Mouse (Mus musculus) gastrocnemius, adult 2 months (tissue): ENCODE measurements around the gene Dis3l. TPM values are rescaled to one million over a fixed set of nuclear protein-coding genes. Genes with fewer than 3 reads are reported as not detected.

Source experiments
- DNase-seq: peaks from one replicate; pipeline ENCODE4 v3.0.0; 2022
- H3K27ac ChIP-seq: fragments of 200-600 bp; 2 replicates; pipeline ENCODE4 v1.8.1; 2022; ENCODE audit warnings: mild to moderate bottlenecking
- H3K4me3 ChIP-seq: fragments of 200-600 bp; 2 replicates; pipeline ENCODE4 v1.8.1; 2022; ENCODE audit warnings: mild to moderate bottlenecking, moderate library complexity
- CTCF ChIP-seq: fragments of 200-600 bp; IDR thresholded peaks from 2 replicates; pipeline ENCODE4 v1.8.1; 2022; ENCODE audit warnings: antibody characterized with exemption, mild to moderate bottlenecking, moderate library complexity
- intact Hi-C: fragments of 180-260 bp; cut with DNase I; formaldehyde crosslinking; loops from one replicate; pipeline ENCODE4 v1.15.1; 2025
- total RNA-seq, 2 experiments: library from RNA; stranded (reverse); gene quantifications; 2 replicates each; pipeline ENCODE4 v1.2.3; 2021

Dis3l gene
- total RNA-seq, 2 experiments from 2014 or later: 21.0 to 26.9 TPM

DNA sequence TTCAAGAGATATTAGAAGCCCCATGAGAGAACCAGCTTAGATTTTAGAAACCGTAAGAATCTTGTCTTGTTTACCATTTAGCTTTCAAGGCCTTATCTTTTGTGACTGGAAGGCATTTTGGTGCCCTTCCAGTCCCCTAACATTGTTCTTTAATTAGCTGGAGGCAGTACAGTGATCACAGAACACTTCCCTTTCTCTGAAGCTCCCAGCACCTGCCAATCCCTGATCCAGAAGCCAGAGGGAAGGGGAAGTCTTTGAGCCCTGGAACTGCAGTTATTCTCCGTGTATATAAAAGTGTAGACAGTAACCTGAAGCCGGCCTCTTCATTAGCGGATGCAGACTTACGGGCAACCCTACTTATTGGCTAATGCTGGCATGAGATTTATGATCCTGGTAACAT is 8.4 kb upstream of the Dis3l start:
- no peak for DNase-seq
- Histone ChIP-seq H3K4me3 (no peak overlapping the region), H3K27ac (no peak overlapping the region)
- intact Hi-C loops: loop anchor here (5.0 kb wide), 2 partner anchors 293 to 553 kb away; no protein-coding TSS in a partner anchor
- TF ChIP-seq CTCF: no peak

DNA sequence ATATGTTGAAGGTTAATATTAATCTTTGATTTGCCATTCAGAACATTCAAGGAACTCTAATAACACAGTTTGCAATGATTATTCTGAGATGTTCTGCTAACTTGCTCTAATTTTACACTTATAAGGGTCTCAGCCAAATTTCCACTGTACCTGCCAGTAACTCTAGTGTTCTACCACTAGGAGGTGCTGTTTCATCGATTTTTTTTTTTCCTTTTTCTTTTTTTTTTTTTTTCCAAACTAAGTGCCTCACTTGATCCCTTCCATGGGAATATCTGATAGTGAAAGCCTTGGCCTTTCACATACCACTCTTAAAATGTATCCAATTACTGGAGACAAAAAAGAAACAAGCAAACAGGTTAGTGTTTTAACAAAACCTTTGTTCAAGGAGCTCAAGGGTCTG is 6.3 kb upstream of the Dis3l start:
- peak; percentile 80 for TF ChIP-seq CTCF
- Histone ChIP-seq H3K4me3 (no peak overlapping the region), H3K27ac (no peak overlapping the region)
- intact Hi-C loops: loop anchor here (5.0 kb wide), 2 partner anchors 295 to 555 kb away; no protein-coding TSS in a partner anchor
- no peak for DNase-seq

DNA sequence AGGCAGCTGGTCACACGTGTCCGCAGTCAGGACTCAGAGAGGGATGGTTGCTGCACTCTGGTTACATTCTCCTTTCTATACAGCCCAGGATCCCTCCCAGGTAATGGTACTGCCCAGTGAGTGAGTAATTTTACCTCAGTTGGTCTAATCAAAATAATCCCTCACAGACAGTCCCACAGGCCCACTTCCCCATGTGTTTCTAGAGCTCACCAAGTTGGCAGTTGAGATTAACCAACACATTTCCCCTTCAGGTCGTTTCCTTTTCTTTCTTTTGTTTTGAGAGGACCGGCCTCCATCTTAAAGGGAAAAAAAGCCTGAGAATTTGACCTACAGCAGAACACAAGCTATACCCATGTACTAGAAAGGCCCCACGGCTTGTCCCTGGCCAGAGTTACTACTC is 4.8 kb upstream of the Dis3l start:
- TF ChIP-seq CTCF: no peak
- Histone ChIP-seq H3K4me3 (no peak overlapping the region), H3K27ac (no peak overlapping the region)
- DNase-seq: no peak
- intact Hi-C loops: loop anchor here (5.0 kb wide), 2 partner anchors 296 to 556 kb away; no protein-coding TSS in a partner anchor

DNA sequence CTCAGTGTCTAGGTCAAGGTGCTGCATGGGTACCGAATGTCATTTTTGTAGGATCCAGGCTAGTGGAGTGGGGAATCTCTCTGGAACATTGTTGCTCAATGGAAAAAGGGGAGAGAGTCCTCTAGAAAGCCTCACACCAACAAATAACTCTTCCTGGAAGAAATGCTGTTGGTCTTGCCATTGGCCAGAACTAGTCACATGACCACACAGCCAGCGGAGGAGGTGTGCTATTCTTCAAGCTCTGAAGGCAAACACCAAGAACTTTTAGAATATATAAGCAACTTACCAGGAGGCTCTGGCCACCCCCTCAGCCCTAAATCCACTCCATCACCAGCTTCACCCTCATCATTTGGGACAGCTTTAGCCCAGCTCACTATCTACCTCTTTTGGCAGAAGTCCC is 2.6 kb upstream of the Dis3l start:
- intact Hi-C loops: no loop called here
- no peak for TF ChIP-seq CTCF
- Histone ChIP-seq H3K4me3 (no peak overlapping the region), H3K27ac (no peak overlapping the region)
- no peak for DNase-seq

GRCm38 (mm10) chr9:64341671-64342070 is 583 bp upstream of the Dis3l start:
- intact Hi-C loops: no loop called here
- Histone ChIP-seq H3K27ac (peak overlapping the region; percentile 98), H3K4me3 (peak overlapping the region; percentile 94)

DNA sequence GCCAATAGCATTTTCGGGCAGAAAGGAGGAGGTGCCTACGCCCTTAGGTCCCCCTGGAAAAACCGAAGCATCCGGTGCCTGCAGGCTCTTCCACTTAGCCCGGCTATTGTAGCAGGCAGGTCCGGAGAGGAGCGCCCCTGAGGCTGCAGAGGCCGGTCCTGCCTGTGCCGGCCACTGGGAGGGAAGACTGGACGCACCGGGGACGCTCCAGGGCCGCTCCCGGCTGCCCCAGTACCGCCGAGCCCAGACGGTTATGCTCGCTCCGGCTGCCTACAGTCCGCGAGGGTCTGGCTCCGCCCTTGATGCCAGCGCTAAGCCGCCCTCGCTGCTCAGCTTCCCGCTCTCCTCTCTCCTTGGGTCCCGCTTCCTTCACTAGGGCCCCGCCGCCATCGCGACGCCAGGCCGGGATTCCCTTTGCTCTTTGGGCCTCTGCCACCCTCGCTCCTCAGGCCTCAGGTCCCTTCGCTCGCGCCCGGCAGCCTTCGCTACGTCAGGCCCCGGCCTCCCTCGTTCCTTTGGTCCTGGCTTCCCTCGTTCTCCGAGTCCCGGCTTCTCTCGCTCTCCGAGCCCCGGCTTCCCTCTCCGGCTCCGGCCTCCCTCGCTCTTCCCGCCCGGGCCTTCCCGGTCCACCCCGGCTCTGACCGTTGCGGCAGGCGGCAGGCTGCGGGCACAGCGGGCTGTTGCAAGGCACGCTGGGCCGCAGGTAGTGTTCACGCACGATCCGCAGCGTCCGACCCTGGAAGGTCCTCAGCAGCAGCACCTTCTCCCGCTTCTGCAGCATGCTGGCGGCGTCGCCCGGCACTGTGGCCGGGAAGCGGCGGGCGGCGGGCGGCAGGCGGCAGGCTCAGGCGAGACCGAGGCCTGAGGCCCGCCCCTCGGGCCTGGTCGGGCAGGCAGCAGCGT is 486 bp downstream of the Dis3l start:
- intact Hi-C loops: no loop called here
- Histone ChIP-seq H3K27ac (peak overlapping the region; percentile 98), H3K4me3 (peak overlapping the region; percentile 94)
- peak; percentile 82 for DNase-seq
- TF ChIP-seq CTCF: peak; percentile 18; the same call in 1 of the 2 replicates

More at GRCm38 (mm10) chr9:64341671-64342070, 583 bp upstream of the Dis3l start:
- no peak for DNase-seq
- TF ChIP-seq CTCF: no peak

DNA sequence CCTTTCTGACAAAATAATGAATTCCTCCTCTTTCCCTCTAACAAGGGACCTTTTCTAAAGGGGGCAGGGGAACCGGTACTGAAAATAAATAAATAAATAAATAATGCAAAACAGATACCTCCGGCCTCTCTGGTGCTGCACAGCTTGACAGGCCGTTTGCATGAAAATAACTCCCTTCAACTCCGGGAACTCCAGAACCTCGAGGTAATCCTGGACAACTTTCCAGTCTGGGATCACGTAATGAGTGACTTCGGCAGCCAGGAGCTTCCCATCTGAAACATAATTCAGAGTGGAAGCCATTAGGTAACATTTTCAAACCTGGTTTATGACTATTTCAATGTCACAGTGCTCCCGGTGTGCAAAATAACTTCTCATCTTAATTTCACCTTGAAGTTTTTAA is 1.7 kb downstream of the Dis3l start:
- intact Hi-C loops: no loop called here
- peak overlapping the region; percentile 94; the same call in 1 of the 2 replicates for H3K4me3 ChIP-seq
- TF ChIP-seq CTCF: no peak
- no peak for DNase-seq
- H3K27ac ChIP-seq: peak overlapping the region; percentile 98

DNA sequence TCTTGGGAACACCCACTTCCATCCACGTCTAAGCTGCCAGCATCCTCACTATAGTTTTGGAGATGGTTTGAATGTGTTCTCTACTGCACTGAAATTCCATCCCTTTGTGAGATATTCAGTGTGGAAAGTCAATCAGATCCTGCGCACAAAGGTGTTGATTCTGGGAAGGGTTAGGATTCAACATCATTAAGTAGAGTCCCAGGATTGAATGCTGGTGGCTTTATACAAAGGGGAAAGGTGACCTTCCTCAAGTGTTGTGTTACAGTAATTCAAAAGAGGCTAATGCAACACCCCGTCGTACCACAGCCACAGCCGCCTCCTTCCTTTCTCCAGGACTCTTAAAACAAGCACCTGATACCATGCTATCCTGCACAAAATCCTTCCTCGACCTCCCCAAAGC is 5.3 kb downstream of the Dis3l start:
- intact Hi-C loops: no loop called here
- TF ChIP-seq CTCF: no peak

GRCm38 (mm10) chr9:64323976-64324375 is 17.1 kb downstream of the Dis3l start:
- TF ChIP-seq CTCF: no peak
- no peak for DNase-seq
- intact Hi-C loops: no loop called here
- Histone ChIP-seq H3K27ac (no peak overlapping the region), H3K4me3 (no peak overlapping the region)

More for the DNA sequence above, 5.3 kb downstream of the Dis3l start:
- H3K27ac ChIP-seq: no peak overlapping the region
- H3K4me3 ChIP-seq: no peak overlapping the region
- no peak for DNase-seq

DNA sequence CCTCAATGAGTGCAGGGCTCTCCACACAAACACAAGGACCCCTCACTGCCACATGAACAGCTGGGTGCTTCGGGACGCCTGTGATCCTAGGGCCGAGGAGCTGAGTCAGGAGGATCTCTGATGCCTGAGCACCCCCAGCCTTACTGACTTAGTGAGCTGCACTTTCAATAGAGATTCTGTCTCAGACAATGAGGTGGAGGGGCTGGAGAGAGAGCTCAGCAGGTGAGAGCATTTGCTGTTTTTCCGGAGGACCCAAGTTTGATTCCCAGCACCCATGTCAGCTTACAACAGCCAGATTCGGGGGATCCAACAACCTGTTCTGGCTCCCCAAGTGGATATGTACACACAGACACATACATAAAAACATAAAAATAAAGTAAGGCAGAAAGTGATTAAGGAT is 24.1 kb downstream of the Dis3l start:
- no peak for TF ChIP-seq CTCF
- Histone ChIP-seq H3K4me3 (no peak overlapping the region), H3K27ac (no peak overlapping the region)
- no peak for DNase-seq
- intact Hi-C loops: no loop called here

- Histone ChIP-seq H3K27ac (no peak overlapping the region), H3K4me3 (no peak overlapping the region)
- DNase-seq: no peak
- intact Hi-C loops: no loop called here
- TF ChIP-seq CTCF: no peak
These were observed 26.4 kb downstream of the Dis3l start for GRCm38 (mm10) chr9:64314696-64315095.

- TF ChIP-seq CTCF: peak; percentile 26; the same call in 1 of the 2 replicates
- no peak overlapping the region for H3K27ac ChIP-seq
- intact Hi-C loops: no loop called here
- DNase-seq: no peak
- no peak overlapping the region for H3K4me3 ChIP-seq
These were observed 29.0 kb downstream of the Dis3l start for GRCm38 (mm10) chr9:64312128-64312527.

GRCm38 (mm10) chr9:64310996-64311785 is 29.9 kb downstream of the Dis3l start:
- no peak for DNase-seq
- H3K27ac ChIP-seq: no peak overlapping the region
- intact Hi-C loops: no loop called here
- no peak overlapping the region for H3K4me3 ChIP-seq
- TF ChIP-seq CTCF: peak; percentile 20; the same call in 1 of the 2 replicates
